In the genomic region with DNA sequence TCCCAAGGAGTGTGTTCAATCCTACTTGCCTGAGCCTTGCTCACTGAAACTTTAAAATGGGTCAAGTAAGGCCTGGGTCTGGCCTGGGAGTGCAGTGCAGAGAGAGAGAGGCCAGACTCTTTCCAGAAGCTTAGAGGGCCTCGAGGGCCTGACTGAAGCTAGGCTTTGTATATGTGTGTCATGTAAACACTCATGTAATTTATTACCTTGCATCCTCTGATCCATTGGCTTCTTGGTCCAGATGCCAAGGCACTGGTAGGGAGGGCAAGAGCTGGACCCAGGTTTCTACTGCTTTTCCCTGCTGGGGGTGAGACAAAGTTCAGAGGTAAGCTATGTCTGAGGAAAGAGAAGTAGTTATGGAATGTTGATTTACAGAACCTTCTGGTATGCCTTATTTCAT, we compare ENCODE assay signal across 8 mouse cellular contexts. TPM values are rescaled to one million over a fixed set of nuclear protein-coding genes. Genes with fewer than 3 reads are reported as not detected.
DNase-seq lines count a peak whose midpoint lies in the region; ATAC-seq lines count a peak whose summit lies in the region.

No protein-coding gene starts in this region.

- H3K4me2 ChIP-seq in lung, embryonic 16.5 days (ENCODE audit: low read depth, low read length) = peak overlapping the region; percentile 86
- peak overlapping the region; percentile 95 for H3K4me2 ChIP-seq in forebrain, embryonic 12.5 days
- peak overlapping the region; percentile 96 for H3K4me2 ChIP-seq in neural tube, embryonic 15.5 days

- H3K27ac ChIP-seq in lung, embryonic 16.5 days (ENCODE audit: low read length) = peak overlapping the region; percentile 98
- H3K27ac ChIP-seq in forebrain, embryonic 12.5 days = peak overlapping the region; percentile 36; the same call in 1 of the 2 replicates
- peak overlapping the region; percentile 96; the same call in 1 of the 2 replicates for H3K27ac ChIP-seq in neural tube, embryonic 15.5 days (replicated peaks)

- H3K27me3 ChIP-seq in lung, embryonic 16.5 days (ENCODE audit: control insufficient read depth, insufficient read depth, low read depth, low read length) = no peaks in the 10 kb centered on the region
- no peaks in the 10 kb centered on the region for H3K27me3 ChIP-seq in forebrain, embryonic 12.5 days
- H3K27me3 ChIP-seq in neural tube, embryonic 15.5 days (replicated peaks) = no peaks in the 10 kb centered on the region

- no peaks in the 10 kb centered on the region for H3K36me3 ChIP-seq in lung, embryonic 16.5 days (ENCODE audit: control insufficient read depth, insufficient read depth, low read length)
- peaks cover under 1% of the 10 kb centered on the region; the same call in 1 of the 2 replicates for H3K36me3 ChIP-seq in forebrain, embryonic 12.5 days (replicated peaks)
- H3K36me3 ChIP-seq in neural tube, embryonic 15.5 days = no peaks in the 10 kb centered on the region

- 0% methylated on average over 1 of the region's 1 CpGs for WGBS in lung, embryonic 16.5 days
- WGBS in forebrain, embryonic 12.5 days = 7% methylated on average over 1 of the region's 1 CpGs
- WGBS in neural tube, embryonic 15.5 days = 6% methylated on average over 1 of the region's 1 CpGs

- H3K9me3 ChIP-seq in lung, embryonic 16.5 days (ENCODE audit: control insufficient read depth, low read length) = no peaks in the 10 kb centered on the region
- no peaks in the 10 kb centered on the region for H3K9me3 ChIP-seq in forebrain, embryonic 12.5 days
- H3K9me3 ChIP-seq in neural tube, embryonic 15.5 days (replicated peaks) = no peaks in the 10 kb centered on the region

- H3K4me1 ChIP-seq in lung, embryonic 16.5 days (replicated peaks; ENCODE audit: control insufficient read depth, insufficient read depth, low read length) = peaks cover 35% of the 10 kb centered on the region
- peaks cover 44% of the 10 kb centered on the region for H3K4me1 ChIP-seq in forebrain, embryonic 12.5 days
- peaks cover 46% of the 10 kb centered on the region for H3K4me1 ChIP-seq in neural tube, embryonic 15.5 days

- peak overlapping the region; percentile 98 for H3K4me3 ChIP-seq in lung, embryonic 16.5 days (ENCODE audit: low read length)
- H3K4me3 ChIP-seq in forebrain, embryonic 12.5 days (replicated peaks) = peak overlapping the region; percentile 96
- peak overlapping the region; percentile 97 for H3K4me3 ChIP-seq in neural tube, embryonic 15.5 days (replicated peaks)

- peak overlapping the region; percentile 99 for H3K9ac ChIP-seq in lung, embryonic 16.5 days (ENCODE audit: low read length)
- peak overlapping the region; percentile 98 for H3K9ac ChIP-seq in forebrain, embryonic 12.5 days
- H3K9ac ChIP-seq in neural tube, embryonic 15.5 days (replicated peaks) = peak overlapping the region; percentile 91

- ATAC-seq in lung, embryonic 16.5 days (ENCODE audit: low read depth) = no peak
- no peak for ATAC-seq in forebrain, embryonic 12.5 days (ENCODE audit: low FRiP score)
- ATAC-seq in neural tube, embryonic 15.5 days (ENCODE audit: low FRiP score) = no peak

- DNase-seq in lung, postnatal 14 days = no peak
- DNase-seq in kidney, postnatal 14 days = peak; percentile 51
- no peak for DNase-seq in thymus, postnatal 36 days
- no peak for DNase-seq in B cell, adult 2 months
- no peak for DNase-seq in spleen, postnatal 10 days (ENCODE audit: low spot score in 2 of 2)

RNA-seq across cellular contexts. Expression of gene Hdgf, which starts 1.8 kb away (rescaled TPM):
- polyA plus RNA-seq in lung, embryonic 16.5 days (2015; fragmentation: Nextera tagmentation; extraction: Ambion mirVana) = 81.3 and 86.3 TPM in 2 replicates
- polyA plus RNA-seq in forebrain, embryonic 12.5 days (2016; fragmentation: Nextera tagmentation; extraction: Ambion mirVana) = 251 and 295 TPM in 2 replicates
- 137 and 160 TPM in 2 replicates for polyA plus RNA-seq in neural tube, embryonic 15.5 days (2015; fragmentation: Nextera tagmentation; extraction: Ambion mirVana)

RNA-seq across cellular contexts. Expression of gene Mrpl24, which starts 11.4 kb away (rescaled TPM):
- 77.5 and 79.3 TPM in 2 replicates for polyA plus RNA-seq in lung, embryonic 16.5 days (2015; fragmentation: Nextera tagmentation; extraction: Ambion mirVana)
- polyA plus RNA-seq in forebrain, embryonic 12.5 days (2016; fragmentation: Nextera tagmentation; extraction: Ambion mirVana) = 75.8 and 86.1 TPM in 2 replicates
- 51.0 and 59.5 TPM in 2 replicates for polyA plus RNA-seq in neural tube, embryonic 15.5 days (2015; fragmentation: Nextera tagmentation; extraction: Ambion mirVana)

RNA-seq across cellular contexts. Expression of gene Isg20l2, which starts 22.2 kb away (rescaled TPM):
- 50.3 and 54.8 TPM in 2 replicates for polyA plus RNA-seq in lung, embryonic 16.5 days (2015; fragmentation: Nextera tagmentation; extraction: Ambion mirVana)
- polyA plus RNA-seq in forebrain, embryonic 12.5 days (2016; fragmentation: Nextera tagmentation; extraction: Ambion mirVana) = 80.5 and 88.2 TPM in 2 replicates
- 21.6 and 31.7 TPM in 2 replicates for polyA plus RNA-seq in neural tube, embryonic 15.5 days (2015; fragmentation: Nextera tagmentation; extraction: Ambion mirVana)

RNA-seq across cellular contexts. Expression of gene Prcc, which starts 22.5 kb away (rescaled TPM):
- polyA plus RNA-seq in lung, embryonic 16.5 days (2015; fragmentation: Nextera tagmentation; extraction: Ambion mirVana) = 8.3 and 11.7 TPM in 2 replicates
- 15.8 and 15.9 TPM in 2 replicates for polyA plus RNA-seq in forebrain, embryonic 12.5 days (2016; fragmentation: Nextera tagmentation; extraction: Ambion mirVana)
- polyA plus RNA-seq in neural tube, embryonic 15.5 days (2015; fragmentation: Nextera tagmentation; extraction: Ambion mirVana) = 16.2 and 17.5 TPM in 2 replicates

RNA-seq across cellular contexts. Expression of gene Rrnad1, which starts 22.6 kb away (rescaled TPM):
- 20.2 and 20.6 TPM in 2 replicates for polyA plus RNA-seq in lung, embryonic 16.5 days (2015; fragmentation: Nextera tagmentation; extraction: Ambion mirVana)
- polyA plus RNA-seq in forebrain, embryonic 12.5 days (2016; fragmentation: Nextera tagmentation; extraction: Ambion mirVana) = 20.5 and 23.7 TPM in 2 replicates
- polyA plus RNA-seq in neural tube, embryonic 15.5 days (2015; fragmentation: Nextera tagmentation; extraction: Ambion mirVana) = 19.3 and 19.7 TPM in 2 replicates

Comparison
In these comparisons a context has a peak if more than half of its experiments do, and no peak if none do; other contexts are left out.
1. H3K27ac ChIP-seq: peak in every context shown above with its lines; median percentile 98 in lung, embryonic 16.5 days; 96 in neural tube, embryonic 15.5 days; 36 in forebrain, embryonic 12.5 days.